Mouse (Mus musculus) neural tube, embryonic 12.5 days (tissue): ENCODE data around the gene Gm4553. TPM values are rescaled to one million over a fixed set of nuclear protein-coding genes. Genes with fewer than 3 reads are reported as not detected.
"Not testable (repeated sequence)": the region's sequence is repeated elsewhere in the genome, so short reads cannot be mapped to it uniquely, and the experiment has no call there.

Source experiments
- ATAC-seq: fragments of 200-750 bp; cut with Nextera tagmentation; 2 replicates; pipeline ENCODE4 v1.8.0; 2017; ENCODE audit warnings: low read depth, mild to moderate bottlenecking, moderate TSS enrichment, moderate library complexity; ENCODE audit not compliant: low FRiP score
- H3K27ac ChIP-seq: fragments of 300-500 bp; sonication (generic); 2 replicates; pipeline ENCODE4 v1.5.1; 2016
- H3K27me3 ChIP-seq: fragments of 300-500 bp; sonication (generic); replicated peaks from 2 replicates; pipeline ENCODE4 v1.6.1; 2016; ENCODE audit warnings: mild to moderate bottlenecking
- H3K36me3 ChIP-seq: fragments of 300-500 bp; sonication (generic); 2 replicates; pipeline ENCODE4 v1.6.1; 2016; ENCODE audit warnings: mild to moderate bottlenecking
- H3K4me1 ChIP-seq: fragments of 300-500 bp; sonication (generic); 2 replicates; pipeline ENCODE4 v1.6.1; 2016
- H3K4me2 ChIP-seq: fragments of 300-500 bp; sonication (generic); replicated peaks from 2 replicates; pipeline ENCODE4 v1.6.1; 2016; ENCODE audit warnings: mild to moderate bottlenecking
- H3K4me3 ChIP-seq: fragments of 300-500 bp; sonication (generic); 2 replicates; pipeline ENCODE4 v1.5.1; 2016
- H3K9ac ChIP-seq: fragments of 300-500 bp; sonication (generic); 2 replicates; pipeline ENCODE4 v1.6.1; 2016; ENCODE audit warnings: mild to moderate bottlenecking
- H3K9me3 ChIP-seq: fragments of 300-500 bp; sonication (generic); 2 replicates; pipeline ENCODE4 v1.6.1; 2016; ENCODE audit warnings: mild to moderate bottlenecking
- WGBS: fragments of 180-500 bp; shearing (Covaris S2); methylation state at CpG from one replicate; pipeline ENCODE4 v1.1.7; 2016; 5-methylcytosine and 5-hydroxymethylcytosine counted together
- polyA plus RNA-seq: library from polyadenylated mRNA; unstranded; fragments of >200 nt; fragmentation: Nextera tagmentation; extraction: Ambion mirVana; gene quantifications from 2 replicates; pipeline ENCODE4 v1.2.1, GENCODE M21; 2016

The Gm4553 gene
- polyA plus RNA-seq, 1 experiment from 2014 or later = not detected

DNA sequence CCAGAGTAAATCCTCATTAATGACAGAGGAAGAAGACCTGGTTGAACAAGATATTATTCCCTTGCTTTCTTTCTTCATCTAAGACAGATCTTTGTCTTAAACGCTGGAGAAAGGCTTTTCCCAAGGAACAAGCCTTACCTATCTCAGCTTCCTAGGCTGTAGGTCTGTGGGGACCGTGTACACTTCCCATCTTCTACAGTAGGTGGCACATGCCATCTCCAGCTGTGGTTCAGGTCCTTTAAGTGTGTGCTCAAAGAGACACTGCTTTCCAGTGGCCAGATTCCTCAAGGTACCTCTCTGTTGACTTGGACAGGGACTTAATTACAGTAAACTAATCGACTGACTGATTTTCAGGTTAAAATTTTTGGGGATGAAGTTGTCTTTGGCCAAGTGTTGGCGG is 36.7 kb downstream of the Gm4553 start:
- Histone ChIP-seq H3K9me3 (no peaks in the 10 kb centered on the region), H3K9ac (no peak overlapping the region), H3K4me1 (no peaks in the 10 kb centered on the region), H3K4me3 (no peak overlapping the region), H3K27me3 (no peaks in the 10 kb centered on the region), H3K27ac (no peak overlapping the region), H3K4me2 (no peak overlapping the region), H3K36me3 (no peaks in the 10 kb centered on the region)
- WGBS = 70% methylated on average over 4 of the region's 4 CpGs
- no peak for ATAC-seq

DNA sequence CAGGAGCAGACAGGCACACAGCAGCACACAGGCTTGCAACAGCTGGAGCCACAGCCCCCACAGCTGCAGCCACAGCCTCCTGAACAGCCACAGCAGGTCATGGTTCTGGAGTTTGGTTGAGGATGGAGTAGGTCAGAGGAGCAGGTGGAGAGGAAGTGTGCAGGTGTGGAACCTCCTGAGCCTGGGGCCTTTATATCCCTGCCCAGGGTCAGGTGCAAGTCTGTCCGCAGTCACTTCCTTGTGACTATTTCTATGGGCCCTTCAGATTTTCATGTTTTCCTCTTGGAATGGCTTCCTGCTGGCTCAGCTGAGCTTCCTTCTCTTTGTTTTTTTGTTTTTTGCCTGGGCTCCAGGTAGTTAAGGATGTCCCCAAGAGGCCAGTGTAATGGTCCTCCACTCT is 44.9 kb downstream of the Gm4553 start, which contains the start of gene Gm45618:
TSS of gene Gm45618 (minus strand) at position 101 of the 400 bp plus-strand sequence.
- not testable (repeated sequence) for ATAC-seq, H3K9ac ChIP-seq, H3K9me3 ChIP-seq, H3K4me2 ChIP-seq, H3K36me3 ChIP-seq, H3K27ac ChIP-seq, H3K4me3 ChIP-seq, H3K4me1 ChIP-seq, H3K27me3 ChIP-seq
- 89% methylated on average over 1 of the region's 1 CpGs for WGBS

- no peaks in the 10 kb centered on the region for H3K9me3 ChIP-seq
- no peak overlapping the region for H3K27ac ChIP-seq
- H3K36me3 ChIP-seq = no peaks in the 10 kb centered on the region
- no peak overlapping the region for H3K9ac ChIP-seq
- WGBS = 25% methylated on average over 5 of the region's 5 CpGs
- H3K4me2 ChIP-seq = no peak overlapping the region
- H3K27me3 ChIP-seq = no peaks in the 10 kb centered on the region
- no peak for ATAC-seq
- H3K4me3 ChIP-seq = no peak overlapping the region
- H3K4me1 ChIP-seq = no peaks in the 10 kb centered on the region
Observed at GRCm38 (mm10) chr7:142119632-142120031, 45.9 kb downstream of the Gm4553 start.

Other genes with a start within 250 kb of the Gm4553 start
- 70.1 and 74.1 TPM in 2 replicates for gene Tollip, start 247.2 kb downstream of the Gm4553 start, polyA plus RNA-seq
- gene Brsk2, start 216.0 kb downstream of the Gm4553 start, polyA plus RNA-seq = 21.0 and 21.2 TPM in 2 replicates
- gene Mob2, start 104.7 kb downstream of the Gm4553 start, polyA plus RNA-seq = 51.3 and 52.2 TPM in 2 replicates
- 61.6 and 63.6 TPM in 2 replicates for gene Dusp8, start 69.9 kb downstream of the Gm4553 start, polyA plus RNA-seq
- gene Gm45618, start 45.0 kb downstream of the Gm4553 start, polyA plus RNA-seq = not detected in 2 replicates
- not detected in 2 replicates for gene Gm39115, start 29.7 kb downstream of the Gm4553 start, polyA plus RNA-seq
- not detected in 2 replicates for gene Gm45337, start 21.1 kb downstream of the Gm4553 start, polyA plus RNA-seq
- not detected in 2 replicates for gene Gm29735, start 8.6 kb downstream of the Gm4553 start, polyA plus RNA-seq
- not detected in 2 replicates for gene Krtap5-2, start 10.3 kb upstream of the Gm4553 start, polyA plus RNA-seq
- gene Gm10153, start 24.6 kb upstream of the Gm4553 start, polyA plus RNA-seq = not detected in 2 replicates
- gene Krtap5-3, start 35.6 kb upstream of the Gm4553 start, polyA plus RNA-seq = not detected in 2 replicates
- not detected in 2 replicates for gene Gm7579, start 46.1 kb upstream of the Gm4553 start, polyA plus RNA-seq
- not detected in 2 replicates for gene Krtap5-5, start 64.2 kb upstream of the Gm4553 start, polyA plus RNA-seq
- not detected in 2 replicates for gene Gm40460, start 75.3 kb upstream of the Gm4553 start, polyA plus RNA-seq
- not detected in 2 replicates for gene Gm2431, start 92.6 kb upstream of the Gm4553 start, polyA plus RNA-seq
- gene Gm4559, start 108.6 kb upstream of the Gm4553 start, polyA plus RNA-seq = not detected in 2 replicates
- not detected in 2 replicates for gene Krtap5-1, start 131.4 kb upstream of the Gm4553 start, polyA plus RNA-seq
- gene Krtap5-4, start 137.8 kb upstream of the Gm4553 start, polyA plus RNA-seq = not detected in 2 replicates
- gene Ifitm10, start 208.0 kb upstream of the Gm4553 start, polyA plus RNA-seq = 0.47 and 1.2 TPM in 2 replicates
- gene Gm49369, start 216.9 kb upstream of the Gm4553 start, polyA plus RNA-seq = 0.90 and 1.5 TPM in 2 replicates
- gene Ctsd, start 222.3 kb upstream of the Gm4553 start, polyA plus RNA-seq = 200 and 207 TPM in 2 replicates